Mouse (Mus musculus): ENCODE measurements around the gene Ubox5.

DNA sequence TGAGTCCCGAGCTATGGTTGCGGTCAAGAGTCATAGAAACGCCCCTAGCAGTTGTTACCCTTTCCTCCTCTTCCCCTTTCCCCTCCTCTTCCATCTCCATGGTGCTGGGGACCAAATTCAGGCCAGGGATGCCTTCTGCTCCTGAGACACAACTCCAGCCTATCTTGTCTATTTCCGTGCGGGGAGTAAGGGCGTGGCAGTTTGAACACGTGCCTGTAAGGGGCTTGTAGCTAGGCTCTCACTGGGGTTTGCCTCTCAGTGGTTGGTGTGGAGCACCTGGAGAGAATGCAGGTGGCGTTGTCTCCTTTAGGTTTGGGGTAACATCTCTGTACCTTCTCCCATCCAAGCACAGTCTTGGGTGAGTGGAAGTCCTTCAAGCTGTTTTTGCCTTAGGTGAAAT is 50.0 kb downstream of the Ubox5 start:
- TF ChIP-seq POLR2A (IDR thresholded peaks at IDR 0.05; ENCODE audit: borderline replicate concordance, low read depth, low read length): no peak
- no peak for TF ChIP-seq CTCF (IDR thresholded peaks at IDR 0.05; ENCODE audit: low read depth, low read length)

All from bone marrow macrophage, adult 2 months (primary cell).